In the genomic region with DNA sequence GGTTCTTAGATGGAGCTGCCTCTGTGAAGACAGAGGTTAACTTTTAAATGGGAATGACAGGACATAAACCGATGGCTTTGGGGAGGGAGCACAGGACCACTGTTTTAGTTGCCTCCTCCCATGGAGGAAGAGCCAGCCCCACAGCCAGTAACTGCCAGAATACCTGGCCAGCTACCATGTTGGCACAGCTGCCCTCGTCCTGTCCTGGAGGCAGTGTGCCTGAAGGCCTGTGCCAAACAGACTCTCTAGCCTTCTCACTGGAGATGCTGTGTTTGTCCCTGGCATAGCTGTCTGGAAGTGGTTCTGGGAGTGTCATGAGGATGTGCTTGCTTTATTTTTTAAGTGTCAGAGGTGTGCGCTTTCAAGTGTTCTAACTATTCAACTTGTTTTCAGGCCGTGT, we compare ENCODE assay signal across 21 mouse cellular contexts.
A peak's percentile ranks its signal among the peaks of the same experiment; 100 is the strongest.
DNase-seq lines count a peak whose midpoint lies in the region; ATAC-seq and TF ChIP-seq lines count a peak whose summit lies in the region.
"Had no signal": no experiment of that assay in that cellular context is flagged by ENCODE, and none has a peak within 500 bp of the region (broad histone marks: within the 10 kb centered on the region; RNA-seq: fewer than 3 reads in every experiment).

No protein-coding gene starts in this region.

- H3K27me3 ChIP-seq in cerebellum, adult 2 months (ENCODE audit: control insufficient read depth, insufficient read depth, low read length), result no peaks in the 10 kb centered on the region
- H3K27me3 ChIP-seq: embryonic facial prominence, embryonic 15.5 days; hindbrain, embryonic 13.5 days; liver, embryonic 15.5 days; lung, embryonic 15.5 days; midbrain, embryonic 15.5 days; neural tube, embryonic 13.5 days had no signal

- no peak overlapping the region for H3K4me3 ChIP-seq in cerebellum, adult 2 months (replicated peaks; ENCODE audit: insufficient read depth, low read depth, low read length)
- no peak overlapping the region for H3K4me3 ChIP-seq in left cerebral cortex, adult 2 months
- H3K4me3 ChIP-seq: embryonic facial prominence, embryonic 15.5 days; heart, adult 2 months; hindbrain, embryonic 13.5 days; liver, embryonic 15.5 days; lung, embryonic 15.5 days; midbrain, embryonic 15.5 days; neural tube, embryonic 13.5 days had no signal

- H3K4me1 ChIP-seq in cerebellum, adult 2 months (ENCODE audit: control insufficient read depth, insufficient read depth, low read length), result peaks cover 33% of the 10 kb centered on the region
- H3K4me1 ChIP-seq: embryonic facial prominence, embryonic 15.5 days; liver, embryonic 15.5 days; lung, embryonic 15.5 days; midbrain, embryonic 15.5 days; neural tube, embryonic 13.5 days had no signal

- no peak for ATAC-seq in cerebellum, adult (ENCODE audit: insufficient number of reproducible peaks, low FRiP score, low TSS enrichment)
- ATAC-seq: CD4-positive, CD25-positive, alpha-beta regulatory T cell, adult 4 months; forebrain, embryonic 14.5 days; midbrain, embryonic 15.5 days had no signal

- WGBS in cerebellum, adult 2 months, result 35% methylated on average over 4 of the region's 4 CpGs

- no peak for TF ChIP-seq CTCF in cerebellum, adult 2 months (IDR thresholded peaks at IDR 0.05; ENCODE audit: borderline replicate concordance, insufficient read depth, low read depth, low read length)
- no peak for TF ChIP-seq CTCF in left cerebral cortex, adult 2 months (IDR thresholded peaks at IDR 0.05)

- no peak for TF ChIP-seq POLR2A in cerebellum, adult 2 months (IDR thresholded peaks at IDR 0.05; ENCODE audit: borderline replicate concordance, insufficient read depth, low read length)

- peak; percentile 58 to 69 for DNase-seq in cerebellum, adult 2 months
- peak; percentile 59 for DNase-seq in left cerebral cortex, postnatal 4 days
- DNase-seq in left cerebral cortex, adult 2 months (ENCODE audit: extremely low spot score in 1 of 2, low spot score in 2 of 2), result no peak
- DNase-seq in cerebellum, postnatal 10 days, result peak; percentile 77 to 87
- peak; percentile 82 for DNase-seq in gastrocnemius, postnatal 25 days
- no peak for DNase-seq in adrenal gland, postnatal 25 days
- DNase-seq in adrenal gland, postnatal 14 days, result no peak
- DNase-seq: kidney, adult 18-20 months; kidney, postnatal 14 days; thymus, postnatal 25 days had no signal

- intact Hi-C loops in left cerebral cortex, postnatal 4 days (cut with DNase I), result loop anchor here (10.0 kb wide), 3 partner anchors 139 to 399 kb away; a partner anchor contains a TSS
- intact Hi-C loops in left cerebral cortex, adult 2 months (cut with DNase I), result no loop called here

- H3K27ac ChIP-seq in cerebellum, adult 2 months (ENCODE audit: insufficient read depth, low read length), result no peak overlapping the region
- H3K27ac ChIP-seq in left cerebral cortex, adult 2 months, result no peak overlapping the region
- H3K27ac ChIP-seq: embryonic facial prominence, embryonic 15.5 days; heart, adult 2 months; hindbrain, embryonic 13.5 days; liver, embryonic 15.5 days; lung, embryonic 15.5 days; macrophage; midbrain, embryonic 15.5 days; neural tube, embryonic 13.5 days had no signal

Comparison
In these comparisons a context has a peak if more than half of its experiments do, and no peak if none do; other contexts are left out.
1. DNase-seq: peak in cerebellum, adult 2 months (2 of 2), left cerebral cortex, postnatal 4 days (single experiment), cerebellum, postnatal 10 days (2 of 2) and gastrocnemius, postnatal 25 days (single experiment); none in left cerebral cortex, adult 2 months (0 of 2), adrenal gland, postnatal 25 days (single experiment) and adrenal gland, postnatal 14 days (single experiment).